Mouse (Mus musculus): Measurements from ENCODE around the gene Foxe1.

GRCm38 (mm10) chr4:46374455-46374854 lies 31.0 kb downstream of the Foxe1 start:
- TF ChIP-seq POLR2A (IDR thresholded peaks at IDR 0.05; ENCODE audit: control insufficient read depth, extremely low read depth, insufficient read depth, low read length, poor library complexity) (no peak), CTCF (IDR thresholded peaks at IDR 0.05; ENCODE audit: borderline replicate concordance, control insufficient read depth, extremely low read depth, insufficient read depth, low read length, poor library complexity) (no peak)

All from thymus, adult 2 months (tissue).